Comparison of ENCODE assay signal across 8 mouse cellular contexts in genomic region chr11:95000128-95000527, GRCm38 (mm10). TPM values are rescaled to one million over a fixed set of nuclear protein-coding genes. Genes with fewer than 3 reads are reported as not detected.
DNase-seq lines count a peak whose midpoint lies in the region; ATAC-seq and TF ChIP-seq lines count a peak whose summit lies in the region.

No protein-coding gene starts in this region.

- intact Hi-C loops in heart, postnatal 10 days (cut with DNase I) = loop anchor here (2.0 kb wide), 1 partner anchor 61 kb away; no protein-coding TSS in a partner anchor

- peak overlapping the region; percentile 2; the same call in 1 of the 2 replicates for H3K4me3 ChIP-seq in heart, embryonic 10.5 days
- no peak overlapping the region for H3K4me3 ChIP-seq in lung, postnatal 0 days (ENCODE audit: low read depth, low read length)
- no peak overlapping the region for H3K4me3 ChIP-seq in hindbrain, embryonic 13.5 days
- H3K4me3 ChIP-seq in neural tube, embryonic 13.5 days = no peak overlapping the region

- H3K4me2 ChIP-seq in lung, postnatal 0 days (replicated peaks; ENCODE audit: low read depth, low read length) = no peak overlapping the region
- no peak overlapping the region for H3K4me2 ChIP-seq in hindbrain, embryonic 13.5 days
- no peak overlapping the region for H3K4me2 ChIP-seq in neural tube, embryonic 13.5 days

- no peak for DNase-seq in heart, embryonic 10.5 days (ENCODE audit: low spot score)
- no peak for DNase-seq in heart, postnatal 10 days
- DNase-seq in lung, postnatal 0 days (ENCODE audit: low spot score) = no peak
- DNase-seq in lung, postnatal 25 days (ENCODE audit: low spot score) = no peak
- no peak for DNase-seq in ovary, postnatal 14 days (ENCODE audit: low spot score)
- DNase-seq in frontal cortex, postnatal 10 days (ENCODE audit: low spot score in 2 of 2) = no peak

- no peak for TF ChIP-seq CTCF in lung, postnatal 0 days (IDR thresholded peaks at IDR 0.05)

- 60% methylated on average over 8 of the region's 8 CpGs for WGBS in heart, embryonic 10.5 days
- 75% methylated on average over 8 of the region's 8 CpGs for WGBS in lung, postnatal 0 days
- WGBS in hindbrain, embryonic 13.5 days = 84% methylated on average over 8 of the region's 8 CpGs
- WGBS in neural tube, embryonic 13.5 days = 75% methylated on average over 8 of the region's 8 CpGs

- H3K36me3 ChIP-seq in heart, embryonic 10.5 days = peaks cover 94% of the 10 kb centered on the region
- H3K36me3 ChIP-seq in lung, postnatal 0 days (ENCODE audit: insufficient read depth, low read length) = peaks cover 49% of the 10 kb centered on the region; the same call in 1 of the 2 replicates
- peaks cover 90% of the 10 kb centered on the region for H3K36me3 ChIP-seq in hindbrain, embryonic 13.5 days
- H3K36me3 ChIP-seq in neural tube, embryonic 13.5 days = peaks cover 92% of the 10 kb centered on the region

- ATAC-seq in lung, postnatal 0 days = no peak
- no peak for ATAC-seq in hindbrain, embryonic 13.5 days (ENCODE audit: low FRiP score)
- ATAC-seq in neural tube, embryonic 13.5 days (ENCODE audit: low read depth) = no peak

- no peaks in the 10 kb centered on the region for H3K9me3 ChIP-seq in heart, embryonic 10.5 days
- H3K9me3 ChIP-seq in lung, postnatal 0 days (ENCODE audit: low read length) = no peaks in the 10 kb centered on the region
- H3K9me3 ChIP-seq in hindbrain, embryonic 13.5 days = no peaks in the 10 kb centered on the region
- H3K9me3 ChIP-seq in neural tube, embryonic 13.5 days = no peaks in the 10 kb centered on the region

- H3K27me3 ChIP-seq in heart, embryonic 10.5 days (ENCODE audit: insufficient read depth, poor library complexity, severe bottlenecking) = no peaks in the 10 kb centered on the region
- H3K27me3 ChIP-seq in lung, postnatal 0 days (replicated peaks; ENCODE audit: insufficient read depth, low read length) = no peaks in the 10 kb centered on the region
- H3K27me3 ChIP-seq in hindbrain, embryonic 13.5 days = no peaks in the 10 kb centered on the region
- H3K27me3 ChIP-seq in neural tube, embryonic 13.5 days = no peaks in the 10 kb centered on the region

- peaks cover 80% of the 10 kb centered on the region for H3K4me1 ChIP-seq in heart, embryonic 10.5 days
- peaks cover 7% of the 10 kb centered on the region; the same call in 1 of the 2 replicates for H3K4me1 ChIP-seq in lung, postnatal 0 days (ENCODE audit: insufficient read depth, low read depth, low read length)
- peaks cover 65% of the 10 kb centered on the region for H3K4me1 ChIP-seq in hindbrain, embryonic 13.5 days (replicated peaks)
- H3K4me1 ChIP-seq in neural tube, embryonic 13.5 days (replicated peaks) = peaks cover 66% of the 10 kb centered on the region

- peak overlapping the region; percentile 67 for H3K27ac ChIP-seq in heart, embryonic 10.5 days
- H3K27ac ChIP-seq in lung, postnatal 0 days (ENCODE audit: low read length) = peak overlapping the region; percentile 15
- peak overlapping the region; percentile 88 for H3K27ac ChIP-seq in hindbrain, embryonic 13.5 days
- H3K27ac ChIP-seq in neural tube, embryonic 13.5 days (replicated peaks) = peak overlapping the region; percentile 83

- H3K9ac ChIP-seq in lung, postnatal 0 days (replicated peaks; ENCODE audit: low read depth) = no peak overlapping the region
- H3K9ac ChIP-seq in hindbrain, embryonic 13.5 days = peak overlapping the region; percentile 49
- peak overlapping the region; percentile 57 for H3K9ac ChIP-seq in neural tube, embryonic 13.5 days

- no peak for TF ChIP-seq EP300 in lung, postnatal 0 days (IDR thresholded peaks at IDR 0.05)

RNA-seq across cellular contexts. Expression of gene Ppp1r9b, which starts 9.3 kb away (rescaled TPM):
- polyA plus RNA-seq in heart, embryonic 10.5 days (2016; fragmentation: Nextera tagmentation; extraction: Ambion mirVana) = 8.5 and 12.5 TPM in 2 replicates
- total RNA-seq in heart, postnatal 10 days (2021) = 10 to 100 TPM; 51.3 to 58.5 TPM
- polyA plus RNA-seq in lung, postnatal 0 days (2015; fragmentation: Nextera tagmentation; extraction: Ambion mirVana) = 9.8 and 11.5 TPM in 2 replicates
- 16.9 and 17.3 TPM in 2 replicates for polyA plus RNA-seq in hindbrain, embryonic 13.5 days (2015; fragmentation: Nextera tagmentation; extraction: Ambion mirVana)
- polyA plus RNA-seq in neural tube, embryonic 13.5 days (2015; fragmentation: Nextera tagmentation; extraction: Ambion mirVana) = 18.0 and 19.3 TPM in 2 replicates

RNA-seq across cellular contexts. Expression of gene Samd14, which starts 9.6 kb away (rescaled TPM):
- 15.1 and 18.8 TPM in 2 replicates for polyA plus RNA-seq in heart, embryonic 10.5 days (2016; fragmentation: Nextera tagmentation; extraction: Ambion mirVana)
- total RNA-seq in heart, postnatal 10 days (2021) = 1 to 10 TPM; 4.1 to 5.9 TPM
- 5.4 and 5.8 TPM in 2 replicates for polyA plus RNA-seq in lung, postnatal 0 days (2015; fragmentation: Nextera tagmentation; extraction: Ambion mirVana)
- 132 and 142 TPM in 2 replicates for polyA plus RNA-seq in hindbrain, embryonic 13.5 days (2015; fragmentation: Nextera tagmentation; extraction: Ambion mirVana)
- 133 and 151 TPM in 2 replicates for polyA plus RNA-seq in neural tube, embryonic 13.5 days (2015; fragmentation: Nextera tagmentation; extraction: Ambion mirVana)

RNA-seq across cellular contexts. Expression of gene Sgca, which starts 24.0 kb away (rescaled TPM):
- polyA plus RNA-seq in heart, embryonic 10.5 days (2016; fragmentation: Nextera tagmentation; extraction: Ambion mirVana) = 12.5 and 25.8 TPM in 2 replicates
- total RNA-seq in heart, postnatal 10 days (2021) = 100 to 1,000 TPM; 123 to 128 TPM
- polyA plus RNA-seq in lung, postnatal 0 days (2015; fragmentation: Nextera tagmentation; extraction: Ambion mirVana) = 0.33 and 0.55 TPM in 2 replicates
- polyA plus RNA-seq in hindbrain, embryonic 13.5 days (2015; fragmentation: Nextera tagmentation; extraction: Ambion mirVana) = 0.23 and 0.52 TPM in 2 replicates
- 1.8 TPM in 1 of 2 replicates, not detected in the other for polyA plus RNA-seq in neural tube, embryonic 13.5 days (2015; fragmentation: Nextera tagmentation; extraction: Ambion mirVana)

RNA-seq across cellular contexts. Expression of gene Hils1, which starts 32.7 kb away (rescaled TPM):
- 0.22 TPM in 1 of 2 replicates, not detected in the other for polyA plus RNA-seq in heart, embryonic 10.5 days (2016; fragmentation: Nextera tagmentation; extraction: Ambion mirVana)
- total RNA-seq in heart, postnatal 10 days (2021) = not detected
- polyA plus RNA-seq in lung, postnatal 0 days (2015; fragmentation: Nextera tagmentation; extraction: Ambion mirVana) = not detected in 2 replicates
- polyA plus RNA-seq in hindbrain, embryonic 13.5 days (2015; fragmentation: Nextera tagmentation; extraction: Ambion mirVana) = not detected in 2 replicates
- polyA plus RNA-seq in neural tube, embryonic 13.5 days (2015; fragmentation: Nextera tagmentation; extraction: Ambion mirVana) = not detected in 2 replicates

RNA-seq across cellular contexts. Expression of gene Pdk2, which starts 41.0 kb away (rescaled TPM):
- 27.4 and 41.1 TPM in 2 replicates for polyA plus RNA-seq in heart, embryonic 10.5 days (2016; fragmentation: Nextera tagmentation; extraction: Ambion mirVana)
- 100 to 1,000 TPM; 261 to 278 TPM for total RNA-seq in heart, postnatal 10 days (2021)
- 39.3 and 51.1 TPM in 2 replicates for polyA plus RNA-seq in lung, postnatal 0 days (2015; fragmentation: Nextera tagmentation; extraction: Ambion mirVana)
- polyA plus RNA-seq in hindbrain, embryonic 13.5 days (2015; fragmentation: Nextera tagmentation; extraction: Ambion mirVana) = 24.2 and 25.5 TPM in 2 replicates
- polyA plus RNA-seq in neural tube, embryonic 13.5 days (2015; fragmentation: Nextera tagmentation; extraction: Ambion mirVana) = 26.2 and 27.6 TPM in 2 replicates

Comparison
In these comparisons a context has a peak if more than half of its experiments do, and no peak if none do; other contexts are left out.
1. H3K27ac ChIP-seq: peak in every context shown above with its lines; median percentile 88 in hindbrain, embryonic 13.5 days; 83 in neural tube, embryonic 13.5 days; 67 in heart, embryonic 10.5 days; 15 in lung, postnatal 0 days.